Mouse (Mus musculus) liver, embryonic 14.5 days (tissue): ENCODE results near the gene Trabd2b.

Experiments used
- CTCF ChIP-seq: IDR thresholded peaks from 2 replicates; pipeline ENCODE4 v1.5.1; 2016; ENCODE audit warnings: antibody characterized with exemption, low read depth, control low read depth
- EP300 ChIP-seq: IDR thresholded peaks from 2 replicates; pipeline ENCODE4 v1.6.1; 2016; ENCODE audit warnings: antibody characterized with exemption, low read depth

DNA sequence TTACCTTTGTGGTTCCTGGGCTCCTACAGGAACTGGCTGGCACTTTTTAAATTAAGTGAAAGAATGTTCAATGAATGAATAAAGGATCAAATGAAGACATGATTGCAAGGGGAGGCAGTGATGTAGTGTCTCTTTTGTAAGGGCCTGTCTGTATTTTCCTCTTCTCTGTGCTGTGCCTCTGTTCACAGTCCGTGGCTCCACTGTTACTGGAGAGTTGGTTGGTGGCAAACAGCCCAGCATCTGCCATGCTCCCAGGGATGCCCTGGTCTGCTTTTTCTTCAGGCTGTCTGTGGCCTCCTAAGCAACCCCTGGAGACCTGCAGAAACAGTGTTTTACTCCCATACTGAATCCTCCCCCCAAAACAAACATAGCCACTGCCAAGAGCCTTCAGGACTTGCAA lies 63.4 kb downstream of the Trabd2b start:
- no peak for TF ChIP-seq EP300
- TF ChIP-seq CTCF: no peak
